Mouse (Mus musculus): ENCODE results near the gene Repin1. TPM values are rescaled to one million over a fixed set of nuclear protein-coding genes. Genes with fewer than 3 reads are reported as not detected.

The Repin1 gene
- 28.6 and 29.8 TPM in 2 replicates for polyA plus RNA-seq (2015; fragmentation: Nextera tagmentation; extraction: Ambion mirVana)

DNA sequence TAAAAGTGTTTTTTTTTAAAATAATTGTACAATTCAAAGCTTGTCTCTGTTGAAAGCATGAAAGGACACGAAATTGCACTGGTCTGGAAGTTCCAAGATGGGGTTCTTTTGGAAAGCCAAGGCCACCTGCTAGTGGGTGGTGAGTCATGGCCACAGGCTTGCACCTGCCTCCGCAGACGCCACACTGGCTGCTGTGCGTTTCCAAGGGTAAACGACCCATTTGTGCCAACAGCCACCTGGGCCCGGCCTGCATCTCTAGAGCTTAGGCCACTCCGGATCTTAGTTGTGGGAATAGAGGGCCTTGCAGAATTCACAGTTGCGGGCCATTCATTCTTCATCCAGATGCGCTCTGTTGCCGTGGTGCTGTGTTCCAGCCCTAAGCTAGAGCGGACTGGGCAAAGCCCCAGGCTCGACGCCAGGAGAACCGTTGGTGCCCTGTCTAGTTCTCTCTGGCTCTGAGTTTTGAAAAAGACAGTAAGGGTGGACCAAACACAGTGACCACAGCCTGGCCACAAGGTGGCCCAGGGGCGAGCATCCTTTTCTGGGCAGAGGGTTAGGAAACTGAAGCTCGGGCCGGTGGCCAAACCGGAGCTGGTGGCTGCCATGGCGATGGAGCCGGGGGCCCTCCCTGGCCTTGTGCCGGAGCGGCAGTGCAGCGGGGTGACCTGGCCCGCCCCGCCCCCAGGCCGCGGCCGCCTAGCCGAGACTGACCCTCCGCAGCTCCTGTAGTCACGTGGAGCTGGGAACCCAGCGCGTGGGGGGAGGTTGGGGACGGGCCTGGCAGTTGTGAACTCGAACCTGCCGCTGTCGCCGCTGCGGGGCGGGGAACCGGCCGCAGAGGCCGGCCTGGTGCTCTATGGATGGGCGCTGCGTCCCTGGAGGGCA, at the start of gene Repin1, which contains the start of gene Gm44965:
Repin1 (plus strand) TSS at position 726 of the 885 bp plus-strand sequence.
Gm44965 (plus strand) TSS at position 784 of the 885 bp plus-strand sequence.
- H3K4me2 ChIP-seq (ENCODE audit: low read depth, low read length) = peak within 1 kb of the TSS; percentile 74
- no peaks in the 10 kb centered on the region for H3K27me3 ChIP-seq (ENCODE audit: control insufficient read depth, insufficient read depth, low read length)
- peak within 1 kb of the TSS; percentile 86 for H3K9ac ChIP-seq (ENCODE audit: low read length)
- peak; percentile 91 for ATAC-seq (replicated peaks; ENCODE audit: extremely low read depth, insufficient read depth, low FRiP score)
- H3K36me3 ChIP-seq (ENCODE audit: control insufficient read depth, insufficient read depth) = peaks cover 26% of the 10 kb centered on the region
- peaks cover 19% of the 10 kb centered on the region for H3K9me3 ChIP-seq (replicated peaks; ENCODE audit: control insufficient read depth, low read length)
- H3K4me1 ChIP-seq (ENCODE audit: control insufficient read depth, insufficient read depth, low read length) = peaks cover 26% of the 10 kb centered on the region
- 9% methylated on average over 45 of the region's 45 CpGs for WGBS
- H3K4me3 ChIP-seq (ENCODE audit: low read length) = peak within 1 kb of the TSS; percentile 85
- H3K27ac ChIP-seq (ENCODE audit: low read length) = peak within 1 kb of the TSS; percentile 88

- Histone ChIP-seq H3K4me1 (ENCODE audit: control insufficient read depth, insufficient read depth, low read length) (no peaks in the 10 kb centered on the region), H3K27ac (ENCODE audit: low read length) (no peak overlapping the region), H3K9ac (ENCODE audit: low read length) (no peak overlapping the region), H3K9me3 (replicated peaks; ENCODE audit: control insufficient read depth, low read length) (no peaks in the 10 kb centered on the region), H3K4me3 (ENCODE audit: low read length) (no peak overlapping the region), H3K36me3 (ENCODE audit: control insufficient read depth, insufficient read depth) (no peaks in the 10 kb centered on the region), H3K27me3 (ENCODE audit: control insufficient read depth, insufficient read depth, low read length) (0 out of 2 replicates have a peak, but pooled peaks cover 2% of the 10 kb centered on the region), H3K4me2 (ENCODE audit: low read depth, low read length) (no peak overlapping the region)
- 57% methylated on average over 5 of the region's 5 CpGs for WGBS
- ATAC-seq (replicated peaks; ENCODE audit: extremely low read depth, insufficient read depth, low FRiP score) = no peak
Measured at GRCm38 (mm10) chr6:48545251-48545650, 48.4 kb upstream of the Repin1 start.

- no peak overlapping the region for H3K9ac ChIP-seq (ENCODE audit: low read length)
- no peak overlapping the region for H3K4me3 ChIP-seq (ENCODE audit: low read length)
- H3K4me2 ChIP-seq (ENCODE audit: low read depth, low read length) = no peak overlapping the region
- no peaks in the 10 kb centered on the region for H3K9me3 ChIP-seq (replicated peaks; ENCODE audit: control insufficient read depth, low read length)
- no peaks in the 10 kb centered on the region for H3K36me3 ChIP-seq (ENCODE audit: control insufficient read depth, insufficient read depth)
- no peak overlapping the region for H3K27ac ChIP-seq (ENCODE audit: low read length)
- ATAC-seq (replicated peaks; ENCODE audit: extremely low read depth, insufficient read depth, low FRiP score) = no peak
- 30% methylated on average over 1 of the region's 1 CpGs for WGBS
- H3K27me3 ChIP-seq (ENCODE audit: control insufficient read depth, insufficient read depth, low read length) = 0 out of 2 replicates have a peak, but pooled peaks cover 2% of the 10 kb centered on the region
- no peaks in the 10 kb centered on the region for H3K4me1 ChIP-seq (ENCODE audit: control insufficient read depth, insufficient read depth, low read length)
Measured at GRCm38 (mm10) chr6:48546271-48546670, 47.4 kb upstream of the Repin1 start.

DNA sequence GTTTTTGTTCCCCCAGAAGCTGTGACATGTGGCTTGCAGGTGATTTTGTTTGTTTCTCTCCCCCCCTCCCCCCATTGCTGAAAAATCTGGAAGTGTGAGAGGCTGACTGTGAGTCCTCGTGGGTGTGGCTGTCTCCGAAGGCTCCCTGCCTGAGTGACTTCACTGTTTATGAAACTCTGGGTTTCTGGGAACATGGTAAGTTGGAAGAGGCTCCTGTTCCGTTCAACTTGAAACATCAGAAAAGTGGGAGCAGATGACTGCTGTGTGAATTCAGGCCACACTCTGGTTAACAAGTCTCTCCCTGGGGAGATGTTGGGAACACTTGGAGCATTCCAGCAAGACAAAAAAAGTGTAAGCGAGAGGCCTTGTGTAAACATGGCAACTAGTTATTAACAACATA, 46.8 kb upstream of the Repin1 start:
- 53% methylated on average over 4 of the region's 4 CpGs for WGBS
- Histone ChIP-seq H3K36me3 (ENCODE audit: control insufficient read depth, insufficient read depth) (no peaks in the 10 kb centered on the region), H3K9ac (ENCODE audit: low read length) (no peak overlapping the region), H3K4me3 (ENCODE audit: low read length) (no peak overlapping the region), H3K4me1 (ENCODE audit: control insufficient read depth, insufficient read depth, low read length) (no peaks in the 10 kb centered on the region), H3K27me3 (ENCODE audit: control insufficient read depth, insufficient read depth, low read length) (0 out of 2 replicates have a peak, but pooled peaks cover 2% of the 10 kb centered on the region), H3K4me2 (ENCODE audit: low read depth, low read length) (no peak overlapping the region), H3K9me3 (replicated peaks; ENCODE audit: control insufficient read depth, low read length) (no peaks in the 10 kb centered on the region), H3K27ac (ENCODE audit: low read length) (no peak overlapping the region)
- no peak for ATAC-seq (replicated peaks; ENCODE audit: extremely low read depth, insufficient read depth, low FRiP score)

DNA sequence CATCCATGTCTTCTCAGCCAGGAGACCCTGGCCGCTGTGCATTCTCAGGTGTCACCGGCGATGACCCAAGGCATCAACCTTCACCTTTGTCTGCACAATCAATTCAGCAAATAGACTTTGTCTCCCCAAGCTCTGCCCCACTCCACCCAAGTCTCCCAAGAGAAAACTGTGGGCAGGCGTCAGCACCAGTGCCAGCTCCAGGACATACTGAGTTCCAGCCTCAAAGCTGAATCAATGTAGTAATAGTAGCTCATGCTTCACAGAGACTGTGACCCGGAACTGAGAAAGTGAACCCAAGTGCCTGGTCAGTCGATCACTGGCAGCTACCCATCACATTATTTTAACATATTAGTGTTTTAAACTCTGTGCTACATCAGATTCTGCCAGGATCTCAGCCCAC, 45.4 kb upstream of the Repin1 start:
- Histone ChIP-seq H3K36me3 (ENCODE audit: control insufficient read depth, insufficient read depth) (no peaks in the 10 kb centered on the region), H3K4me1 (ENCODE audit: control insufficient read depth, insufficient read depth, low read length) (no peaks in the 10 kb centered on the region), H3K4me3 (ENCODE audit: low read length) (no peak overlapping the region), H3K27me3 (ENCODE audit: control insufficient read depth, insufficient read depth, low read length) (0 out of 2 replicates have a peak, but pooled peaks cover 2% of the 10 kb centered on the region), H3K9ac (ENCODE audit: low read length) (no peak overlapping the region), H3K27ac (ENCODE audit: low read length) (no peak overlapping the region), H3K4me2 (ENCODE audit: low read depth, low read length) (no peak overlapping the region), H3K9me3 (replicated peaks; ENCODE audit: control insufficient read depth, low read length) (no peaks in the 10 kb centered on the region)
- ATAC-seq (replicated peaks; ENCODE audit: extremely low read depth, insufficient read depth, low FRiP score) = no peak
- whole genome bisulfite sequencing = 81% methylated on average over 6 of the region's 6 CpGs

DNA sequence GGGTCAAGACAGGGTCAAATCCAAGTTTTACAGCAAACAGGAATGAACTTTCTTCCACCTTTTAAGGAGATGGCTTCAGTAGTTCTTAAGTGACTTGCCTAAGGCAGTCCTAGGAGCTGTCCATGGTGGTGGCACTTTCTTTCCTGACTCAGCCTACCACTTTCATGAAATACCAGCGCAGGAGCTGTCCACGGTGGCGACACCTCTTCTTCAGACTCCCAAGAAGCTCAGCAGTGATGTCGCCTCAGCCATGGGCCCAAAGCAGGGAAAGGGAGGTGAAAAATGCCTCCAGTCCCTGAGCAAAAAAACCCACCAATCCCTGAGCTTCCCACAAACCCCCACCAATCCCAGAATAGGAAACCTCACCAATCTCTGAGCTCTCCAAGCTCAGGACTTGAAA, 40.8 kb upstream of the Repin1 start:
- no peak overlapping the region for H3K9ac ChIP-seq (ENCODE audit: low read length)
- H3K36me3 ChIP-seq (ENCODE audit: control insufficient read depth, insufficient read depth) = peaks cover 5% of the 10 kb centered on the region; the same call in 1 of the 2 replicates
- WGBS = 51% methylated on average over 4 of the region's 4 CpGs
- peaks cover 9% of the 10 kb centered on the region for H3K4me1 ChIP-seq (ENCODE audit: control insufficient read depth, insufficient read depth, low read length)
- no peak overlapping the region for H3K4me3 ChIP-seq (ENCODE audit: low read length)
- H3K9me3 ChIP-seq (replicated peaks; ENCODE audit: control insufficient read depth, low read length) = no peaks in the 10 kb centered on the region
- H3K27ac ChIP-seq (ENCODE audit: low read length) = no peak overlapping the region
- ATAC-seq (replicated peaks; ENCODE audit: extremely low read depth, insufficient read depth, low FRiP score) = no peak
- no peak overlapping the region for H3K4me2 ChIP-seq (ENCODE audit: low read depth, low read length)
- H3K27me3 ChIP-seq (ENCODE audit: control insufficient read depth, insufficient read depth, low read length) = no peaks in the 10 kb centered on the region

DNA sequence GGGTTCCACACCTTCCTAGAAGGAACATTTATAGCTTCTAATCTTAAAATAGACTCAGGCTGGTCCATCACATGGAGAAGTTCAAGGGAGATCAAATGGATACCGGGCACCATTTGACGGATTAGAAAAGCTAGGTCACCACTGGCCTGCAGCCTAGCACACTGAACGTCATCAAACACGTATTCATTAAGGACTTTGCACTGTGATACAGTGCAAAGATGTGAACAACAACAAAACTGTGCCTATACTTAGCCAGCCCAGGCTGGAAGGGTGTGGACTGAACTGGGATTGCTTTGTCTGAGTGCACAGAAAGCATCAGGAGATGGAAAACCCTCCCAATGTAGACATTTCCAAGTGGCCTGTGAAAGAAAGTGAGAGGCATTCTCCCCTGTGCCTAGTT, 39.9 kb upstream of the Repin1 start:
- Histone ChIP-seq H3K4me1 (ENCODE audit: control insufficient read depth, insufficient read depth, low read length) (peaks cover 9% of the 10 kb centered on the region), H3K4me3 (ENCODE audit: low read length) (peak overlapping the region; percentile 66), H3K36me3 (ENCODE audit: control insufficient read depth, insufficient read depth) (peaks cover 5% of the 10 kb centered on the region; the same call in 1 of the 2 replicates), H3K27ac (ENCODE audit: low read length) (peak overlapping the region; percentile 98), H3K4me2 (ENCODE audit: low read depth, low read length) (peak overlapping the region; percentile 79), H3K9ac (ENCODE audit: low read length) (peak overlapping the region; percentile 77), H3K9me3 (replicated peaks; ENCODE audit: control insufficient read depth, low read length) (no peaks in the 10 kb centered on the region), H3K27me3 (ENCODE audit: control insufficient read depth, insufficient read depth, low read length) (no peaks in the 10 kb centered on the region)
- 69% methylated on average over 4 of the region's 4 CpGs for WGBS
- no peak for ATAC-seq (replicated peaks; ENCODE audit: extremely low read depth, insufficient read depth, low FRiP score)

DNA sequence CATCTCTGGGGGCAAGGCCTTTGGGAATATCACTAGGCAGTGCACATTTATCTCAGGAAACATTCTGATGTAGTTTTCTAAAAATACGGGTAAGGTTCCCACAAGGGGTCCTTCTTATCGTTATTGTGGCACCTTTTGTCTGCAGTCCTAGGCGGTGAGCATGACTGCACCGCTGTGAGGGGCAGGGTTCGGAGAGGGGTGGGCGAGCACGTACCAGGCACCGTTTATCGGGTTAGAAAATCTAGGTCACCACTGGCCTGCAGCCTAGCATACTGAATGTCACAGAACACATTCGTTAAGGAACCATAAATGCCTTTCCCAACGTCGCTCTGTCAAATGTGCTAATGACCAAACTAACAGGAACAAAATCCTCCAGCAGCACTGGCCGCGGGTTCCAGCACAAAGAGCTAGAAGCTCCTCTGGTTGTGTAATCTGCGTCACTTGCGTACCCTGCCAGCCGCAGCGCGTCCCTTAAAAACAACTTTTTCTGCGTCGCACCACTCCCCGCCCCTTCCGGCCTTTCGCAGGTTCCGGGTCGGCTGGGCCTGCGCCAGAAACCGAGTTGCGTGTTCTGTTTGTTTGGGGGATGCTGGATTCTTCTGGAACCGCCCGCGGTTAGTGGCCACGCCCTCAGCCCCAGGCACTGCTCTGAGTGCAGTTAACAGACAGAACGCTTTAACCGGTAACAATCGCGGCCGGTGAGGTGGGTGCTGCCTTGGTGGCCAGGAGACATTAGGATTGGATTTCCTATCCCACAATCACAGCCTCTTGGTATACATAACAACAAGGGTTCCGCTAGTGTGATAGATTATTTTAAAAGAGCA, 39.2 kb upstream of the Repin1 start, which contains the start of gene Lrrc61:
Lrrc61 (plus strand) TSS at position 517 of the 824 bp plus-strand sequence.
- peak; percentile 85 for ATAC-seq (replicated peaks; ENCODE audit: extremely low read depth, insufficient read depth, low FRiP score)
- no peaks in the 10 kb centered on the region for H3K9me3 ChIP-seq (replicated peaks; ENCODE audit: control insufficient read depth, low read length)
- H3K27ac ChIP-seq (ENCODE audit: low read length) = peak within 1 kb of the TSS; percentile 98
- peak within 1 kb of the TSS; percentile 77 for H3K9ac ChIP-seq (ENCODE audit: low read length)
- under 1% methylated on average over 39 of the region's 39 CpGs for WGBS
- H3K27me3 ChIP-seq (ENCODE audit: control insufficient read depth, insufficient read depth, low read length) = no peaks in the 10 kb centered on the region
- peaks cover 5% of the 10 kb centered on the region; the same call in 1 of the 2 replicates for H3K36me3 ChIP-seq (ENCODE audit: control insufficient read depth, insufficient read depth)
- H3K4me1 ChIP-seq (ENCODE audit: control insufficient read depth, insufficient read depth, low read length) = peaks cover 9% of the 10 kb centered on the region
- H3K4me2 ChIP-seq (ENCODE audit: low read depth, low read length) = peak within 1 kb of the TSS; percentile 79
- H3K4me3 ChIP-seq (ENCODE audit: low read length) = peak within 1 kb of the TSS; percentile 66
